Mouse (Mus musculus) heart, embryonic 15.5 days (tissue): Measurements from ENCODE around the gene Cmya5. TPM values are rescaled to one million over a fixed set of nuclear protein-coding genes. Genes with fewer than 3 reads are reported as not detected.
A peak's percentile ranks its signal among the peaks of the same experiment; 100 is the strongest.

Source experiments
- ATAC-seq: fragments of 200-750 bp; cut with Nextera tagmentation; replicated peaks from 2 replicates; pipeline ENCODE4 v1.8.0; 2017; ENCODE audit warnings: low read depth, moderate TSS enrichment; ENCODE audit not compliant: insufficient number of reproducible peaks, insufficient read depth, low FRiP score
- H3K27ac ChIP-seq: fragments of 300-500 bp; sonication (generic); 2 replicates; pipeline ENCODE4 v1.5.1; 2015; ENCODE audit warnings: mild to moderate bottlenecking, inconsistent platforms
- H3K27me3 ChIP-seq: fragments of 300-500 bp; sonication (generic); 2 replicates; pipeline ENCODE4 v1.6.1; 2015; ENCODE audit warnings: inconsistent platforms
- H3K36me3 ChIP-seq: fragments of 300-500 bp; sonication (generic); 2 replicates; pipeline ENCODE4 v1.6.1; 2015; ENCODE audit warnings: mild to moderate bottlenecking, inconsistent platforms
- H3K4me1 ChIP-seq: fragments of 300-500 bp; sonication (generic); replicated peaks from 2 replicates; pipeline ENCODE4 v1.6.1; 2015; ENCODE audit warnings: inconsistent platforms
- H3K4me2 ChIP-seq: fragments of 300-500 bp; sonication (generic); 2 replicates; pipeline ENCODE4 v1.6.1; 2015; ENCODE audit warnings: inconsistent platforms, mild to moderate bottlenecking, moderate library complexity
- H3K4me3 ChIP-seq: fragments of 300-500 bp; sonication (generic); 2 replicates; pipeline ENCODE4 v1.5.1; 2015; ENCODE audit warnings: mild to moderate bottlenecking, inconsistent platforms
- H3K9ac ChIP-seq: fragments of 300-500 bp; sonication (generic); 2 replicates; pipeline ENCODE4 v1.6.1; 2015; ENCODE audit warnings: mild to moderate bottlenecking, inconsistent platforms
- H3K9me3 ChIP-seq: fragments of 300-500 bp; sonication (generic); replicated peaks from 2 replicates; pipeline ENCODE4 v1.6.1; 2016; ENCODE audit warnings: inconsistent platforms
- WGBS: fragments of 180-500 bp; shearing (Covaris S2); methylation state at CpG from one replicate; pipeline ENCODE4 v1.1.7; 2015; ENCODE audit warnings: mixed read lengths; 5-methylcytosine and 5-hydroxymethylcytosine counted together
- polyA plus RNA-seq: library from polyadenylated mRNA; unstranded; fragments of >200 nt; fragmentation: Nextera tagmentation; extraction: Ambion mirVana; gene quantifications from 2 replicates; pipeline ENCODE4 v1.2.1, GENCODE M21; 2015

Cmya5 gene
- polyA plus RNA-seq, 1 experiment from 2014 or later, result 5.7 TPM

- WGBS, result 88% methylated on average over 6 of the region's 6 CpGs
- Histone ChIP-seq H3K9me3 (no peaks in the 10 kb centered on the region), H3K9ac (no peak overlapping the region), H3K27ac (no peak overlapping the region), H3K4me1 (no peaks in the 10 kb centered on the region), H3K4me2 (no peak overlapping the region), H3K36me3 (peaks cover 11% of the 10 kb centered on the region), H3K27me3 (no peaks in the 10 kb centered on the region), H3K4me3 (no peak overlapping the region)
- no peak for ATAC-seq
These were observed 13.7 kb upstream of the Cmya5 start for GRCm38 (mm10) chr13:93158261-93158660.

- no peak overlapping the region for H3K4me3 ChIP-seq
- H3K4me1 ChIP-seq, result no peaks in the 10 kb centered on the region
- no peak for ATAC-seq
- H3K4me2 ChIP-seq, result no peak overlapping the region
- peaks cover 19% of the 10 kb centered on the region; the same call in 1 of the 2 replicates for H3K36me3 ChIP-seq
- H3K9me3 ChIP-seq, result no peaks in the 10 kb centered on the region
- H3K9ac ChIP-seq, result no peak overlapping the region
- H3K27ac ChIP-seq, result no peak overlapping the region
- WGBS, result 86% methylated on average over 1 of the region's 1 CpGs
- H3K27me3 ChIP-seq, result no peaks in the 10 kb centered on the region
These were observed 8.8 kb upstream of the Cmya5 start for GRCm38 (mm10) chr13:93153280-93153679.

- Histone ChIP-seq H3K27me3 (no peaks in the 10 kb centered on the region), H3K9ac (peak overlapping the region; percentile 75), H3K4me1 (peaks cover 26% of the 10 kb centered on the region), H3K4me2 (peak overlapping the region; percentile 85), H3K9me3 (no peaks in the 10 kb centered on the region), H3K4me3 (peak overlapping the region; percentile 70), H3K36me3 (peaks cover 8% of the 10 kb centered on the region; the same call in 1 of the 2 replicates), H3K27ac (peak overlapping the region; percentile 96)
- 15% methylated on average over 11 of the region's 11 CpGs for WGBS
- ATAC-seq, result no peak; the same call in 1 of the 2 replicates
These were observed 673 bp downstream of the Cmya5 start for GRCm38 (mm10) chr13:93143819-93144283.

- Histone ChIP-seq H3K4me3 (no peak overlapping the region), H3K4me1 (peaks cover 47% of the 10 kb centered on the region), H3K27ac (no peak overlapping the region), H3K9ac (no peak overlapping the region), H3K27me3 (no peaks in the 10 kb centered on the region), H3K36me3 (0 out of 2 replicates have a peak, but pooled peaks cover 4% of the 10 kb centered on the region), H3K9me3 (no peaks in the 10 kb centered on the region), H3K4me2 (no peak overlapping the region)
- WGBS, result 91% methylated on average over 6 of the region's 6 CpGs
- ATAC-seq, result no peak
These were observed 3.3 kb downstream of the Cmya5 start for GRCm38 (mm10) chr13:93141184-93141583.

- Histone ChIP-seq H3K9ac (no peak overlapping the region), H3K36me3 (no peaks in the 10 kb centered on the region), H3K9me3 (no peaks in the 10 kb centered on the region), H3K4me2 (peak overlapping the region; percentile 25; the same call in 1 of the 2 replicates), H3K4me3 (no peak overlapping the region), H3K27me3 (no peaks in the 10 kb centered on the region), H3K4me1 (peaks cover 38% of the 10 kb centered on the region), H3K27ac (peak overlapping the region; percentile 84)
- ATAC-seq, result peak; percentile 73
- WGBS, result 53% methylated on average over 1 of the region's 1 CpGs
These were observed 6.5 kb downstream of the Cmya5 start for GRCm38 (mm10) chr13:93138059-93138458.

GRCm38 (mm10) chr13:93137098-93137497 lies 7.4 kb downstream of the Cmya5 start:
- Histone ChIP-seq H3K27ac (peak overlapping the region; percentile 84; the same call in 1 of the 2 replicates), H3K4me2 (no peak overlapping the region), H3K36me3 (no peaks in the 10 kb centered on the region), H3K4me3 (no peak overlapping the region), H3K27me3 (no peaks in the 10 kb centered on the region), H3K9ac (no peak overlapping the region), H3K9me3 (no peaks in the 10 kb centered on the region), H3K4me1 (peaks cover 29% of the 10 kb centered on the region)
- 82% methylated on average over 7 of the region's 7 CpGs for WGBS
- ATAC-seq, result no peak

GRCm38 (mm10) chr13:93136251-93136650 lies 8.3 kb downstream of the Cmya5 start:
- Histone ChIP-seq H3K27me3 (no peaks in the 10 kb centered on the region), H3K9ac (no peak overlapping the region), H3K27ac (no peak overlapping the region), H3K9me3 (no peaks in the 10 kb centered on the region), H3K4me3 (no peak overlapping the region), H3K4me2 (no peak overlapping the region), H3K4me1 (peaks cover 25% of the 10 kb centered on the region), H3K36me3 (no peaks in the 10 kb centered on the region)
- WGBS, result 69% methylated on average over 1 of the region's 1 CpGs
- no peak for ATAC-seq

- H3K4me3 ChIP-seq, result no peak overlapping the region
- no peaks in the 10 kb centered on the region for H3K9me3 ChIP-seq
- WGBS, result 61% methylated on average over 2 of the region's 2 CpGs
- no peak for ATAC-seq
- no peaks in the 10 kb centered on the region for H3K36me3 ChIP-seq
- no peak overlapping the region for H3K4me2 ChIP-seq
- H3K27ac ChIP-seq, result no peak overlapping the region
- no peaks in the 10 kb centered on the region for H3K27me3 ChIP-seq
- H3K9ac ChIP-seq, result no peak overlapping the region
- H3K4me1 ChIP-seq, result peaks cover 27% of the 10 kb centered on the region
These were observed 9.0 kb downstream of the Cmya5 start for GRCm38 (mm10) chr13:93135501-93135900.

GRCm38 (mm10) chr13:93130674-93131073 lies 13.8 kb downstream of the Cmya5 start:
- H3K4me2 ChIP-seq, result no peak overlapping the region
- peaks cover 19% of the 10 kb centered on the region for H3K4me1 ChIP-seq
- no peak overlapping the region for H3K4me3 ChIP-seq
- no peak overlapping the region for H3K9ac ChIP-seq
- no peaks in the 10 kb centered on the region for H3K27me3 ChIP-seq
- no peak overlapping the region for H3K27ac ChIP-seq
- H3K9me3 ChIP-seq, result no peaks in the 10 kb centered on the region
- no peaks in the 10 kb centered on the region for H3K36me3 ChIP-seq
- WGBS, result 34% methylated on average over 3 of the region's 3 CpGs
- no peak for ATAC-seq

GRCm38 (mm10) chr13:93128961-93129360 lies 15.6 kb downstream of the Cmya5 start:
- no peak overlapping the region for H3K9ac ChIP-seq
- ATAC-seq, result no peak
- no peak overlapping the region for H3K4me3 ChIP-seq
- no peak overlapping the region for H3K4me2 ChIP-seq
- no peaks in the 10 kb centered on the region for H3K36me3 ChIP-seq
- no peaks in the 10 kb centered on the region for H3K27me3 ChIP-seq
- H3K4me1 ChIP-seq, result peaks cover 18% of the 10 kb centered on the region
- 80% methylated on average over 5 of the region's 5 CpGs for WGBS
- no peak overlapping the region for H3K27ac ChIP-seq
- no peaks in the 10 kb centered on the region for H3K9me3 ChIP-seq

GRCm38 (mm10) chr13:93128111-93128860 lies 16.2 kb downstream of the Cmya5 start:
- H3K4me2 ChIP-seq, result no peak overlapping the region
- H3K27ac ChIP-seq, result no peak overlapping the region
- no peak overlapping the region for H3K9ac ChIP-seq
- WGBS, result 71% methylated on average over 8 of the region's 8 CpGs
- no peak overlapping the region for H3K4me3 ChIP-seq
- H3K36me3 ChIP-seq, result no peaks in the 10 kb centered on the region
- peaks cover 18% of the 10 kb centered on the region for H3K4me1 ChIP-seq
- no peak for ATAC-seq
- no peaks in the 10 kb centered on the region for H3K9me3 ChIP-seq
- no peaks in the 10 kb centered on the region for H3K27me3 ChIP-seq

GRCm38 (mm10) chr13:93122321-93122720 lies 22.2 kb downstream of the Cmya5 start:
- H3K9ac ChIP-seq, result no peak overlapping the region
- WGBS, result 89% methylated on average over 9 of the region's 9 CpGs
- H3K9me3 ChIP-seq, result no peaks in the 10 kb centered on the region
- ATAC-seq, result no peak
- no peaks in the 10 kb centered on the region for H3K4me1 ChIP-seq
- no peaks in the 10 kb centered on the region for H3K36me3 ChIP-seq
- H3K27me3 ChIP-seq, result no peaks in the 10 kb centered on the region
- no peak overlapping the region for H3K4me3 ChIP-seq
- no peak overlapping the region for H3K4me2 ChIP-seq
- H3K27ac ChIP-seq, result no peak overlapping the region
